Mouse (Mus musculus) liver, embryonic 11.5 days (tissue): ENCODE results near the gene Adamts9. TPM values are rescaled to one million over a fixed set of nuclear protein-coding genes. Genes with fewer than 3 reads are reported as not detected.

Experiments used
- ATAC-seq: fragments of 200-750 bp; cut with Nextera tagmentation; replicated peaks from 2 replicates; pipeline ENCODE4 v1.8.0; 2017; ENCODE audit warnings: moderate number of reproducible peaks, mild to moderate bottlenecking, moderate TSS enrichment, moderate library complexity; ENCODE audit not compliant: low FRiP score
- DNase-seq: peaks from one replicate; pipeline ENCODE4 v3.0.0-alpha.2; 2017; ENCODE audit warnings: low spot score
- H3K27ac ChIP-seq: fragments of 300-500 bp; sonication (generic); 2 replicates; pipeline ENCODE4 v1.5.1; 2014; ENCODE audit warnings: mild to moderate bottlenecking, low read depth, low read length, control low read depth
- H3K27me3 ChIP-seq: fragments of 300-500 bp; sonication (generic); replicated peaks from 2 replicates; pipeline ENCODE4 v1.6.1; 2014; ENCODE audit warnings: low read length, mixed read lengths; ENCODE audit not compliant: control insufficient read depth, insufficient read depth
- H3K36me3 ChIP-seq: fragments of 300-500 bp; sonication (generic); 2 replicates; pipeline ENCODE4 v1.6.1; 2014; ENCODE audit warnings: mild to moderate bottlenecking, low read length, moderate library complexity, mixed read lengths; ENCODE audit not compliant: control insufficient read depth, insufficient read depth
- H3K4me1 ChIP-seq: fragments of 300-500 bp; sonication (generic); replicated peaks from 2 replicates; pipeline ENCODE4 v1.6.1; 2014; ENCODE audit warnings: low read length, mixed read lengths; ENCODE audit not compliant: control insufficient read depth, insufficient read depth
- H3K4me2 ChIP-seq: fragments of 300-500 bp; sonication (generic); 2 replicates; pipeline ENCODE4 v1.6.1; 2014; ENCODE audit warnings: mild to moderate bottlenecking, control low read depth, moderate library complexity
- H3K4me3 ChIP-seq: fragments of 300-500 bp; sonication (generic); 2 replicates; pipeline ENCODE4 v1.5.1; 2014; ENCODE audit warnings: low read depth, low read length, control low read depth
- H3K9ac ChIP-seq: fragments of 300-500 bp; sonication (generic); 2 replicates; pipeline ENCODE4 v1.6.1; 2014; ENCODE audit warnings: low read depth, low read length, control low read depth
- H3K9me3 ChIP-seq: fragments of 300-500 bp; sonication (generic); 2 replicates; pipeline ENCODE4 v1.6.1; 2016; ENCODE audit warnings: low read length, inconsistent platforms, mixed read lengths; ENCODE audit not compliant: control insufficient read depth
- WGBS: fragments of 180-500 bp; shearing (Covaris S2); extraction: QIAGEN DNeasy Blood & Tissue Kit; methylation state at CpG from one replicate; pipeline ENCODE4 v1.1.7; 2014; 5-methylcytosine and 5-hydroxymethylcytosine counted together
- polyA plus RNA-seq: library from polyadenylated mRNA; unstranded; fragments of >200 nt; fragmentation: Nextera tagmentation; extraction: Ambion mirVana; gene quantifications from 2 replicates; pipeline ENCODE4 v1.2.1, GENCODE M21; 2014

Adamts9 gene
- polyA plus RNA-seq, 1 experiment from 2014 or later = 5.7 TPM

GRCm38 (mm10) chr6:92877236-92877635 is 66.1 kb downstream of the Adamts9 start:
- no peaks in the 10 kb centered on the region for H3K36me3 ChIP-seq
- WGBS = 88% methylated on average over 4 of the region's 4 CpGs

GRCm38 (mm10) chr6:92876121-92876520 is 67.2 kb downstream of the Adamts9 start:
- H3K36me3 ChIP-seq = no peaks in the 10 kb centered on the region

More at GRCm38 (mm10) chr6:92877236-92877635, 66.1 kb downstream of the Adamts9 start:
- ATAC-seq (no peak), DNase-seq (no peak)
- Histone ChIP-seq H3K4me1 (no peaks in the 10 kb centered on the region; the same call in 1 of the 2 replicates), H3K9ac (no peak overlapping the region), H3K27ac (no peak overlapping the region), H3K4me3 (no peak overlapping the region), H3K9me3 (no peaks in the 10 kb centered on the region), H3K27me3 (no peaks in the 10 kb centered on the region), H3K4me2 (no peak overlapping the region)

GRCm38 (mm10) chr6:92875340-92875739 is 68.0 kb downstream of the Adamts9 start:
- 82% methylated on average over 2 of the region's 2 CpGs for WGBS
- no peak overlapping the region for H3K4me3 ChIP-seq
- no peak for DNase-seq
- no peak for ATAC-seq
- H3K4me1 ChIP-seq = no peaks in the 10 kb centered on the region; the same call in 1 of the 2 replicates
- no peak overlapping the region for H3K27ac ChIP-seq
- H3K4me2 ChIP-seq = no peak overlapping the region
- no peaks in the 10 kb centered on the region for H3K27me3 ChIP-seq
- no peaks in the 10 kb centered on the region for H3K36me3 ChIP-seq
- no peak overlapping the region for H3K9ac ChIP-seq
- H3K9me3 ChIP-seq = no peaks in the 10 kb centered on the region

More at GRCm38 (mm10) chr6:92876121-92876520, 67.2 kb downstream of the Adamts9 start:
- no peaks in the 10 kb centered on the region for H3K9me3 ChIP-seq
- H3K4me3 ChIP-seq = no peak overlapping the region
- WGBS = 34% methylated on average over 5 of the region's 5 CpGs
- ATAC-seq (no peak), DNase-seq (no peak)
- H3K4me2 ChIP-seq = no peak overlapping the region
- H3K4me1 ChIP-seq = no peaks in the 10 kb centered on the region; the same call in 1 of the 2 replicates
- H3K9ac ChIP-seq = no peak overlapping the region
- no peak overlapping the region for H3K27ac ChIP-seq
- H3K27me3 ChIP-seq = no peaks in the 10 kb centered on the region

GRCm38 (mm10) chr6:92874854-92875253 is 68.4 kb downstream of the Adamts9 start:
- H3K36me3 ChIP-seq = no peaks in the 10 kb centered on the region
- H3K9ac ChIP-seq = no peak overlapping the region
- H3K4me1 ChIP-seq = peaks cover 2% of the 10 kb centered on the region; the same call in 1 of the 2 replicates
- WGBS = 35% methylated on average over 5 of the region's 5 CpGs
- H3K4me3 ChIP-seq = no peak overlapping the region
- ATAC-seq (no peak), DNase-seq (no peak)
- H3K27me3 ChIP-seq = no peaks in the 10 kb centered on the region
- no peak overlapping the region for H3K27ac ChIP-seq
- no peak overlapping the region for H3K4me2 ChIP-seq
- no peaks in the 10 kb centered on the region for H3K9me3 ChIP-seq

- H3K4me2 ChIP-seq = no peak overlapping the region
- no peak for ATAC-seq
- H3K27me3 ChIP-seq = no peaks in the 10 kb centered on the region
- no peak overlapping the region for H3K27ac ChIP-seq
- H3K36me3 ChIP-seq = no peaks in the 10 kb centered on the region
- H3K4me1 ChIP-seq = peaks cover 6% of the 10 kb centered on the region; the same call in 1 of the 2 replicates
- H3K4me3 ChIP-seq = no peak overlapping the region
- 88% methylated on average over 10 of the region's 10 CpGs for WGBS
- no peaks in the 10 kb centered on the region for H3K9me3 ChIP-seq
- no peak overlapping the region for H3K9ac ChIP-seq
- no peak for DNase-seq
Measured at GRCm38 (mm10) chr6:92872766-92873165, 70.5 kb downstream of the Adamts9 start.

GRCm38 (mm10) chr6:92871813-92872212 is 71.5 kb downstream of the Adamts9 start:
- H3K4me2 ChIP-seq = no peak overlapping the region
- H3K4me3 ChIP-seq = no peak overlapping the region
- WGBS = 74% methylated on average over 4 of the region's 4 CpGs
- H3K27me3 ChIP-seq = no peaks in the 10 kb centered on the region
- ATAC-seq (no peak), DNase-seq (no peak)
- no peaks in the 10 kb centered on the region for H3K9me3 ChIP-seq
- H3K4me1 ChIP-seq = peaks cover 6% of the 10 kb centered on the region; the same call in 1 of the 2 replicates
- no peak overlapping the region for H3K9ac ChIP-seq
- no peaks in the 10 kb centered on the region for H3K36me3 ChIP-seq
- no peak overlapping the region for H3K27ac ChIP-seq

- Histone ChIP-seq H3K9me3 (no peaks in the 10 kb centered on the region), H3K4me2 (peak overlapping the region; percentile 5; the same call in 1 of the 2 replicates), H3K36me3 (no peaks in the 10 kb centered on the region), H3K4me3 (no peak overlapping the region), H3K27ac (no peak overlapping the region; the same call in 1 of the 2 replicates), H3K4me1 (peaks cover 6% of the 10 kb centered on the region; the same call in 1 of the 2 replicates), H3K27me3 (no peaks in the 10 kb centered on the region), H3K9ac (no peak overlapping the region)
- ATAC-seq (no peak), DNase-seq (no peak)
- WGBS = 42% methylated on average over 16 of the region's 16 CpGs
Measured at GRCm38 (mm10) chr6:92869582-92870219, 73.6 kb downstream of the Adamts9 start.

GRCm38 (mm10) chr6:92869089-92869581 is 74.2 kb downstream of the Adamts9 start, which contains the start of gene Gm15737:
Gene Gm15737, plus strand, starts transcription at chr6:92869357.
- Histone ChIP-seq H3K9ac (no peak within 1 kb of the TSS), H3K4me3 (no peak within 1 kb of the TSS), H3K4me2 (peak within 1 kb of the TSS; percentile 5; the same call in 1 of the 2 replicates), H3K27me3 (no peaks in the 10 kb centered on the region), H3K9me3 (no peaks in the 10 kb centered on the region), H3K36me3 (no peaks in the 10 kb centered on the region), H3K27ac (no peak within 1 kb of the TSS; the same call in 1 of the 2 replicates), H3K4me1 (peaks cover 6% of the 10 kb centered on the region; the same call in 1 of the 2 replicates)
- DNase-seq = no peak
- WGBS = 57% methylated on average over 4 of the region's 4 CpGs
- no peak for ATAC-seq

GRCm38 (mm10) chr6:92862599-92862998 is 80.7 kb downstream of the Adamts9 start:
- no peaks in the 10 kb centered on the region for H3K4me1 ChIP-seq
- DNase-seq (no peak), ATAC-seq (no peak)
- H3K36me3 ChIP-seq = no peaks in the 10 kb centered on the region
- no peak overlapping the region for H3K9ac ChIP-seq
- H3K9me3 ChIP-seq = no peaks in the 10 kb centered on the region
- H3K27ac ChIP-seq = no peak overlapping the region
- no peak overlapping the region for H3K4me3 ChIP-seq
- H3K4me2 ChIP-seq = no peak overlapping the region
- no peaks in the 10 kb centered on the region for H3K27me3 ChIP-seq
- WGBS = 70% methylated on average over 9 of the region's 9 CpGs
